Mouse (Mus musculus) liver, adult 2 months (tissue): ENCODE data around the gene Galntl6. TPM values are rescaled to one million over a fixed set of nuclear protein-coding genes. Genes with fewer than 3 reads are reported as not detected.

Experiments
- DNase-seq: peaks from one replicate; pipeline ENCODE4 v3.0.0-alpha.2; 2011; ENCODE audit warnings: low read depth, low spot score; ENCODE audit errors: extremely low read depth
- H3K27ac ChIP-seq: fragments of 200-500 bp; replicated peaks from 2 replicates; pipeline ENCODE4 v1.5.1; 2012; ENCODE audit warnings: low read depth, mild to moderate bottlenecking, control low read depth, inconsistent platforms, low read length; ENCODE audit not compliant: insufficient read depth
- H3K27me3 ChIP-seq: fragments of 200-500 bp; 2 replicates; pipeline ENCODE4 v1.6.1; 2012; ENCODE audit warnings: mild to moderate bottlenecking, moderate library complexity, low read length, inconsistent platforms; ENCODE audit not compliant: control insufficient read depth, insufficient read depth
- H3K36me3 ChIP-seq: fragments of 200-500 bp; 2 replicates; pipeline ENCODE4 v1.6.1; 2012; ENCODE audit warnings: low read length, inconsistent platforms; ENCODE audit not compliant: control insufficient read depth, insufficient read depth
- H3K4me1 ChIP-seq: fragments of 200-500 bp; 2 replicates; pipeline ENCODE4 v1.6.1; 2011; ENCODE audit warnings: low read length; ENCODE audit not compliant: control insufficient read depth, insufficient read depth
- H3K4me3 ChIP-seq: fragments of 200-500 bp; 2 replicates; pipeline ENCODE4 v1.5.1; 2011; ENCODE audit warnings: low read depth, mild to moderate bottlenecking, control low read depth, low read length, moderate library complexity; ENCODE audit not compliant: insufficient read depth
- H3K79me2 ChIP-seq: fragments of 200-500 bp; 2 replicates; pipeline ENCODE4 v1.6.1; 2012; ENCODE audit warnings: inconsistent platforms, mild to moderate bottlenecking, low read length, moderate library complexity; ENCODE audit not compliant: control insufficient read depth, insufficient read depth
- H3K9ac ChIP-seq: fragments of 200-500 bp; 2 replicates; pipeline ENCODE4 v1.6.1; 2012; ENCODE audit warnings: low read depth, mild to moderate bottlenecking, control low read depth, inconsistent platforms, low read length
- CTCF ChIP-seq: fragments of 200-500 bp; IDR thresholded peaks from 2 replicates; pipeline ENCODE4 v1.5.1; 2011; ENCODE audit warnings: low read depth, low read length, control low read depth
- POLR2A ChIP-seq: fragments of 200-500 bp; IDR thresholded peaks from 2 replicates; pipeline ENCODE4 v1.6.1; 2011; ENCODE audit warnings: low read length, control low read depth; ENCODE audit not compliant: insufficient read depth; ENCODE audit errors: extremely low read depth
- WGBS: fragments of 180-500 bp; shearing (Covaris S2); methylation state at CpG from one replicate; pipeline ENCODE4 v1.1.7; 2018; 5-methylcytosine and 5-hydroxymethylcytosine counted together
- polyA plus RNA-seq: library from polyadenylated mRNA; depleted of rRNA; stranded (reverse); fragments of >200 nt; gene quantifications from 2 replicates; pipeline ENCODE4 v1.2.3, GENCODE M21; 2012
- total RNA-seq: library from RNA; depleted of rRNA; stranded (reverse); fragments of >200 nt; gene quantifications from 2 replicates; pipeline ENCODE4 v1.2.3, GENCODE M21; 2014

Gene Galntl6
- total and polyA plus RNA-seq, 2 experiments: not detected

- no peaks in the 10 kb centered on the region for H3K4me1 ChIP-seq
- H3K79me2 ChIP-seq: no peaks in the 10 kb centered on the region
- H3K27ac ChIP-seq: no peak overlapping the region
- H3K4me3 ChIP-seq: no peak overlapping the region
- DNase-seq: no peak
- no peaks in the 10 kb centered on the region for H3K36me3 ChIP-seq
- no peak overlapping the region for H3K9ac ChIP-seq
- 97% methylated on average over 1 of the region's 1 CpGs for whole genome bisulfite sequencing
- TF ChIP-seq CTCF (no peak), POLR2A (no peak)
- H3K27me3 ChIP-seq: no peaks in the 10 kb centered on the region
These were observed 838.7 kb downstream of the Galntl6 start for GRCm38 (mm10) chr8:58073733-58074132.

GRCm38 (mm10) chr8:58032271-58032670 is 880.2 kb downstream of the Galntl6 start:
- DNase-seq: no peak
- Histone ChIP-seq H3K27ac (no peak overlapping the region), H3K27me3 (no peaks in the 10 kb centered on the region), H3K36me3 (no peaks in the 10 kb centered on the region), H3K79me2 (no peaks in the 10 kb centered on the region), H3K9ac (no peak overlapping the region), H3K4me3 (no peak overlapping the region), H3K4me1 (no peaks in the 10 kb centered on the region)
- WGBS: 72% methylated on average over 3 of the region's 3 CpGs
- TF ChIP-seq POLR2A (no peak), CTCF (no peak)

DNA sequence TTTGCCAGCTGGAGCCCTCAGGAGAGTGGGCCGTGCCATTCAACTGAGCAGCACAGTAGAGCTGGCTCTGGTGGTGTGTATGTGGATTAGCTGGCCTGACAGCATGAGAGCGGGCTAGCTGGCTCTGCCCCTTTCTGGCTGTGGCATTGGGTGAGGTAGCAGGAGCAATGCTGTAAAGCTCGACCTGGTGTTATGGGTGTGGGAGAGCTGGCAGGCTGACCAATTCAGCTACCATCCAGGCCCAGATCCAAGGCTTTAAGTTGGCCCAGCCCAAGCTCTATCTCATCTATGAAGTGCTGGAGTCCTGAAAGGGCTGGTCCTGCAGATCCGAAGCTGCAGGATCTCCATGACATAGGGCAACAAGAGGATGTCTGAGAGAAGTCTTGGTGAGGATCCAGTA is 886.9 kb downstream of the Galntl6 start:
- Histone ChIP-seq H3K4me3 (no peak overlapping the region), H3K27ac (no peak overlapping the region), H3K36me3 (no peaks in the 10 kb centered on the region), H3K27me3 (no peaks in the 10 kb centered on the region), H3K4me1 (no peaks in the 10 kb centered on the region), H3K9ac (no peak overlapping the region), H3K79me2 (no peaks in the 10 kb centered on the region)
- 82% methylated on average over 4 of the region's 4 CpGs for WGBS
- DNase-seq: no peak
- TF ChIP-seq POLR2A: no peak
- no peak for TF ChIP-seq CTCF

DNA sequence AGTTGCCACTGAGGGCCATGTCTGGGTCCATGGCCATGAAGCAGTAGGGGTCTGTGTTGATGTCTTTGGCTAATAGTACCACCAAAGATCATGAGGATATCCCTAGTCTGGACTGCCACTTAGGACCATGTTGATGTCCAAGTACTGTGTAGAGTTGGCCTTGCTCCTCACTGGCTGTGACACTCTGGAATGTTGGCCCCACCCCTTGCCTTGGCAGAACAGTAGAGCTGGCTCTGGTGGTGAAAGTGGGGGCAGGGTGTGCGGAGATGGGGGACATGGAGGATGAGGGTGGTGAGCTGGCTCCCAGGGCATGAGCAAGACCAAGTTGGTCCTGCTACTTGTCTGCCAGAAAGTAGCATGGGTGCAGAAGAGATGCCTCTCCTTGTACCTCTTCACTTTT is 887.3 kb downstream of the Galntl6 start:
- 77% methylated on average over 1 of the region's 1 CpGs for WGBS
- Histone ChIP-seq H3K4me3 (no peak overlapping the region), H3K36me3 (no peaks in the 10 kb centered on the region), H3K27me3 (no peaks in the 10 kb centered on the region), H3K27ac (no peak overlapping the region), H3K9ac (no peak overlapping the region), H3K4me1 (no peaks in the 10 kb centered on the region), H3K79me2 (no peaks in the 10 kb centered on the region)
- TF ChIP-seq CTCF (no peak), POLR2A (no peak)
- no peak for DNase-seq

GRCm38 (mm10) chr8:58023426-58024176 is 888.8 kb downstream of the Galntl6 start:
- Histone ChIP-seq H3K4me1 (no peaks in the 10 kb centered on the region), H3K9ac (no peak overlapping the region), H3K4me3 (no peak overlapping the region), H3K79me2 (no peaks in the 10 kb centered on the region), H3K27ac (no peak overlapping the region), H3K36me3 (no peaks in the 10 kb centered on the region), H3K27me3 (no peaks in the 10 kb centered on the region)
- no peak for DNase-seq
- WGBS: 43% methylated on average over 2 of the region's 2 CpGs
- TF ChIP-seq POLR2A: no peak
- TF ChIP-seq CTCF: no peak

- H3K27ac ChIP-seq: no peak overlapping the region
- H3K36me3 ChIP-seq: no peaks in the 10 kb centered on the region
- H3K4me1 ChIP-seq: no peaks in the 10 kb centered on the region
- no peaks in the 10 kb centered on the region for H3K79me2 ChIP-seq
- H3K4me3 ChIP-seq: no peak overlapping the region
- DNase-seq: no peak
- 81% methylated on average over 1 of the region's 1 CpGs for WGBS
- H3K27me3 ChIP-seq: no peaks in the 10 kb centered on the region
- no peak for TF ChIP-seq CTCF
- no peak for TF ChIP-seq POLR2A
- H3K9ac ChIP-seq: no peak overlapping the region
These were observed 922.8 kb downstream of the Galntl6 start for GRCm38 (mm10) chr8:57989428-57990171.
